Mouse (Mus musculus) olfactory bulb, adult 2 months (tissue): ENCODE data around the gene Ccdc33. TPM values are rescaled to one million over a fixed set of nuclear protein-coding genes. Genes with fewer than 3 reads are reported as not detected.
A peak's percentile ranks its signal among the peaks of the same experiment; 100 is the strongest.

Experiments used
- H3K27ac ChIP-seq: fragments of 200-500 bp; 2 replicates; pipeline ENCODE4 v1.5.1; 2012; ENCODE audit warnings: low read depth, low read length; ENCODE audit not compliant: insufficient read depth
- H3K4me1 ChIP-seq: fragments of 200-500 bp; 2 replicates; pipeline ENCODE4 v1.6.1; 2012; ENCODE audit warnings: low read length; ENCODE audit not compliant: control insufficient read depth, insufficient read depth
- H3K4me3 ChIP-seq: fragments of 200-500 bp; 2 replicates; pipeline ENCODE4 v1.5.1; 2012; ENCODE audit warnings: mild to moderate bottlenecking, low read depth, low read length, moderate library complexity; ENCODE audit not compliant: insufficient read depth
- CTCF ChIP-seq: fragments of 200-500 bp; IDR thresholded peaks from 2 replicates; pipeline ENCODE4 v1.5.1; 2012; ENCODE audit warnings: low read depth, mild to moderate bottlenecking, low read length, moderate library complexity; ENCODE audit not compliant: insufficient read depth
- POLR2A ChIP-seq: fragments of 200-500 bp; IDR thresholded peaks from 2 replicates; pipeline ENCODE4 v1.6.1; 2012; ENCODE audit warnings: mild to moderate bottlenecking, low read depth, low read length, moderate library complexity; ENCODE audit not compliant: insufficient read depth
- whole genome bisulfite sequencing: fragments of 180-500 bp; shearing (Covaris S2); methylation state at CpG from one replicate; pipeline ENCODE4 v1.1.7; 2018; 5-methylcytosine and 5-hydroxymethylcytosine counted together
- polyA plus RNA-seq: library from polyadenylated mRNA; stranded (reverse); fragments of >200 nt; gene quantifications from 2 replicates; pipeline ENCODE4 v1.2.4, GENCODE M21; 2012; ENCODE audit warnings: low replicate concordance; ENCODE audit not compliant: missing spikeins, insufficient read depth, insufficient read length

Gene Ccdc33
- polyA plus RNA-seq, 1 experiment: not detected

DNA sequence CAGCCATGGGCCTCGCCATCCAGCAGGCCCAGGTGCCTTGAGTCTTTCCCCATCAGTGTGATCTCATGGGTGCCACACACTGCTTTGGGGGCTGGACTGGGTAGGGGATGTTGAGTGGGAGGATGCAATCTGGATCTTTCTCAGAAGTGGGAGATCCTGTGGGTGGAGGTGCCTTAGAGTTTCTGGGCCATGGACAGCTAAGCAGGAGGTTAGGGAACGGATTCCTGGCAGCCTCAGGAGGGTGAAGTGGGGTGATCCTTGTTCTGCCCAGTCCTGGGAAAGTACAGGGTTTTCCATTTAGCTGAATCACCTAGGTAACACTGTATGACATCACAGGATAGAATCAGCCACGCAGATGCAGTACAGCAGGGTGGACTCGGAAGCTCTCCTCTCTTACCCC lies 16.6 kb downstream of the Ccdc33 start:
- H3K27ac ChIP-seq: no peak overlapping the region
- no peak overlapping the region for H3K4me3 ChIP-seq
- TF ChIP-seq POLR2A (no peak), CTCF (no peak)
- peaks cover 36% of the 10 kb centered on the region for H3K4me1 ChIP-seq
- 49% methylated on average over 4 of the region's 4 CpGs for WGBS

DNA sequence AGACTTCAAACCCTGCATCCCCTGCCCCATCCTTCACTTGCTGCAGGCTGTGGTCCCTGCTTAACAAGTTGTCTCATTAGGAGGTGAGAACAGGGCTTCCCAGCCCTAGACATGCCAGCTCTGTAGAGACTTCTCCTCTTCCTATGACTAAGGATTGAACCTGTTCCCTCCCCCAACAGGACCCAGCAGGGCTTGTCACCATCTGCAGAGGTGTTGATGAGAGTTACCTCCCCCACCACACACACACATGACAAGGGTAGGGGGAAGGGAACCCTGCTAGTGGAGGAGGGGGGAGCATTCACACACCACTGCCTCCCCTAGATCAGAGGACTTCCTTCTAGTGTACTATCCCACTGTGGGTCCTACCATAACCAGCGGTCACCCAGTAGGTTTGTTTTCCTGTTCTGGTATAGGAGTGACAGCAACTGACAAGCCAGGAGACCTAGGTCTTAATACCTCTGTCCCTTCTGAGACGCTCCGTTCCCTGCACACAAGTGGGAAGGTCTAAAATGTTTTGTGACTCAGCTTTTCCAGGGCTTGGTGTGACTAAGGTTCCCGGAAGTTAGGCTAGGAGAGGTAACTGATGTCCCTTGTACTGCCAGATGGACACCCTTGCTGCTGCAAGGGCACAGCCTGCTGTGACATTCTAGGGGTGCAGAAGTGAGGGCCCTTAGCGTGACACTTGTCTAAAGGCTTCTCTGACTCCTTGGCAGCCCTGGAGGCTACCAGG lies 18.6 kb downstream of the Ccdc33 start:
- TF ChIP-seq POLR2A: no peak
- TF ChIP-seq CTCF: no peak
- Histone ChIP-seq H3K27ac (no peak overlapping the region), H3K4me3 (no peak overlapping the region), H3K4me1 (peaks cover 37% of the 10 kb centered on the region)
- WGBS: 71% methylated on average over 5 of the region's 5 CpGs

GRCm38 (mm10) chr9:58096629-58097301 lies 21.9 kb downstream of the Ccdc33 start:
- H3K27ac ChIP-seq: peak overlapping the region; percentile 17; the same call in 1 of the 2 replicates
- 70% methylated on average over 5 of the region's 5 CpGs for WGBS
- H3K4me1 ChIP-seq: peaks cover 33% of the 10 kb centered on the region
- TF ChIP-seq CTCF (no peak), POLR2A (no peak)
- H3K4me3 ChIP-seq: no peak overlapping the region

DNA sequence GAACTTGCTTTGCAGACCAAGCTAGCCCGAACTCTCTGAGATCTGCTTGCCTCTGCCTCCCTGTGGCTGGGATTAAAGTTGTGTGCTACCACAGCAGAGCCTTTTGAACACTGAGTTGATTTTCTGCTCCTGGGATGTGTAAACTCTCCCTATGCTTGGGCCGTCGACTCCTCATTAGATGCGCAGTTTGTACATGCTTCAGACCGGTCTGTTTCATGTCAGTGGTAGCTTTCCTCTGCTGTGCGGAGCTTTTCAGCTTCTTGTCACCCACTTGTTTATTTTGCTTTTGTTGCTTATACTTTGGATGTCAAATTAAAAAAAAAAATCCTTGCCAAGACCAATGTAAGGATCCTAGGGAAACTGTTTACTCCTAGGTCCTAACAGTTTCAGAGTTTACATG lies 22.6 kb downstream of the Ccdc33 start:
- H3K4me3 ChIP-seq: no peak overlapping the region
- H3K4me1 ChIP-seq: peaks cover 35% of the 10 kb centered on the region
- no peak overlapping the region for H3K27ac ChIP-seq
- WGBS: 76% methylated on average over 6 of the region's 6 CpGs
- no peak for TF ChIP-seq POLR2A
- no peak for TF ChIP-seq CTCF

GRCm38 (mm10) chr9:58093776-58094175 lies 24.8 kb downstream of the Ccdc33 start:
- no peak overlapping the region for H3K27ac ChIP-seq
- no peak overlapping the region for H3K4me3 ChIP-seq
- no peak for TF ChIP-seq POLR2A
- WGBS: 88% methylated on average over 3 of the region's 3 CpGs
- H3K4me1 ChIP-seq: peaks cover 23% of the 10 kb centered on the region

DNA sequence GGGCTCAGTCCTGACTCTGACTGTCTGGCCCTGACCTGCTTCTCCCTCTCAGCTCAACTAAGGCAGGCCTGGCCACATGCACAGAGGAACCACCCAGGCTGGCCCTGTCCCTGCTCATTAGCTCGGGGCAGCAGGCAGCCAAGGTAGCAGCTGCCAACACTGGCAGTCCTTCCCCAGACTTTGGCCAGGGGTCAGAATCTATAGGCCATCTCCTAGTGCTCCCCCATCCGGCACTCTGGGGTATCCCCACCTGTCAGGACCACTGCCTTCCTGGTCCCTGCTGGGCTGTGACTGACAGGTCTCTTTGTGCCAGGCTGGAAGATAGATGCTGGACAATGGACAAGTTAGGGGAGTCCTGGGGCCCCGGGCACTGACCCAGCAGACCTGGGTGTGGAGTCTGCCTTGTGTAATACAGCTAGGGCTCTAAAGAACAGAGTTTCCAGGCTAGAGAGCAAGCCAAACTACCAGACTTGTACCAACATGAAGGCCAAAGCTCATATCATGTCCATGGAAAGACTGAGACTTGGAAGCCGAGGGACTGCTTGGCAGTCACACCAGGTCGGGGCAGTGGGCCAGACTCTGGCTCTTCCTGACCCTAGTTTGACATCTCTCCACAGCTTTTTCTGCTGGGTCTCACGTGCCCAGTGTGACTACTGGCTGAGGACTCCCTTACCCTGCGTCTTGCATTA lies 25.9 kb downstream of the Ccdc33 start:
- WGBS: 53% methylated on average over 7 of the region's 7 CpGs
- Histone ChIP-seq H3K4me1 (peaks cover 32% of the 10 kb centered on the region), H3K27ac (no peak overlapping the region), H3K4me3 (no peak overlapping the region)
- TF ChIP-seq POLR2A (no peak), CTCF (no peak)

DNA sequence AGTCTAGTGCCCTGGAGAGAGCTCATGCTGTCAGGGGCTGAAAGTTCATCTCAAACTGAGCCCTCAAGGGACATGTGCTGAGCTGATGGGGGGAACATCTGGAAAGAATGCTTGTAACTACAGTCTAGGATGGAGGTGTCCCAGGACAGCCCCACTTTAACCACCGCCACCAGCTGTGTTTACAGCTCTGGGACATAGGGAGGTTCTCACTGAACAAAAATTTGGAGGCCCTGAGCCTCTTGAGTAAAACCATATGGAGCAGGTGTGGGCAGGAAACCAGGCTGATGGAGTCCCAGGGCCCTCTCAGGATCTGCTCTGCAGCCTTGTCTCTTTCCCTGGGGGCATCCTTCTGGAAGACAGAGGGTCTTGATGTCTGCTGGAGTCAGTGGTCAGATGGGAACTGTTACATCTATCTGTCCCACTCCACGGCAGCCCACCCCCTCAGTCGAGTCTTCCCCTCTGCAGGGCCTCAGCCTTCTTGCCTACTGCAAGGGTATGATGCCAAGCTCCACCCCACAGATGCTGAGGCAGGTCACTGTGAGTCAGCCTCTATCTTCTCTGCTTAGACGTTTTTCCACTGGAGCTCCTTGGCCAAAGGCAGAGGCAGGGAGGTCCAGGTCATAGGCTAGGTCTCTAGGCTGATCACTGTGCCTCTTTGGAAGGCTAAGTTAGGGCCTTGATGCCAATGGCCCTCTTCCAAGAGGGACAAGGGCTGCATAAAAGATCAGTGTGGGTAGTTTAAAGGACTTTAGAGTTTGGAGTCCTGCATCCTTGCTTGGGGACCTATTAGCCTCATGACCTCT lies 26.8 kb downstream of the Ccdc33 start:
- no peak overlapping the region for H3K27ac ChIP-seq
- H3K4me3 ChIP-seq: no peak overlapping the region
- H3K4me1 ChIP-seq: peaks cover 34% of the 10 kb centered on the region
- TF ChIP-seq POLR2A: no peak
- TF ChIP-seq CTCF: no peak
- 38% methylated on average over 4 of the region's 4 CpGs for WGBS

DNA sequence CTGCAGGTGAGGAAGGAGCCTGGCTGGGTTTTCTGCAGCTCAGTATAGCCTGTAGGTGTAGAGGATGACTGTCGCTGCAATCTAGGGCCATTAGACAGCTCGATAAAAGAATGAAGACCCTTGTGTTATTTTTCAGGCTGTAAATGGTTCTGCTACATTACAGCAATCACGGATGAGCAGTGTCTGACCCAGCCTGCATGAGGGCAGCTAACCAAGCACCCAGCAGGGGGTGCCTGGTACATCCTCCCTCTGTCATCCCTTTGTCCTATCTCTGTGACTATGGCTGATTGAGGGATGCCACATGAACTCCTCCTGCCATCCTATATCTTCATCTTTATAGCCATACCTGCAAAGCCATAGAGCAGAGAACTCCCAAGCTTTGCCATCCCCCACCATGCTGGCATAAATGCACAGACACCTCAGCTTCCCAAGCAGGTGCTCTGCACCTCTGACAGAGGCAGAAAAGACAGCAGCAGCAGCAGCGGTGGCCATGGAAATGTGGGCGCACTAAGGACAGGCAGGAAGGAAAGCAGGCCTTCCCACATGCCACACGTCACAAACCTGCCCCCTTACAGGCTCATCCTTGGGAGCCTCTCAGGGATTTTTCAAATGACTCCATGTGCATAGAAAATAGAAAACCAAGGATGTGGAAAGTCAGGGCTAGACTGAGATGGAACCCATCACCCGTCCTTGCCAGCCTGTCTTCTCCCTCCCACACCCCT lies 31.2 kb downstream of the Ccdc33 start:
- WGBS: 73% methylated on average over 7 of the region's 7 CpGs
- no peak overlapping the region for H3K27ac ChIP-seq

More for the DNA sequence above, 31.2 kb downstream of the Ccdc33 start:
- Histone ChIP-seq H3K4me1 (peaks cover 46% of the 10 kb centered on the region), H3K4me3 (no peak overlapping the region)
- no peak for TF ChIP-seq POLR2A
- TF ChIP-seq CTCF: no peak
